Mouse (Mus musculus): ENCODE data around the gene Olr1. TPM values are rescaled to one million over a fixed set of nuclear protein-coding genes. Genes with fewer than 3 reads are reported as not detected.

The Olr1 gene
- total RNA-seq (2021), result under 1 TPM in 1 of 2 experiments, not detected in 1; 0.11 TPM
- long read RNA-seq, experiment 1, result 0 reads
- long read RNA-seq, experiment 2, result 0 reads

DNA sequence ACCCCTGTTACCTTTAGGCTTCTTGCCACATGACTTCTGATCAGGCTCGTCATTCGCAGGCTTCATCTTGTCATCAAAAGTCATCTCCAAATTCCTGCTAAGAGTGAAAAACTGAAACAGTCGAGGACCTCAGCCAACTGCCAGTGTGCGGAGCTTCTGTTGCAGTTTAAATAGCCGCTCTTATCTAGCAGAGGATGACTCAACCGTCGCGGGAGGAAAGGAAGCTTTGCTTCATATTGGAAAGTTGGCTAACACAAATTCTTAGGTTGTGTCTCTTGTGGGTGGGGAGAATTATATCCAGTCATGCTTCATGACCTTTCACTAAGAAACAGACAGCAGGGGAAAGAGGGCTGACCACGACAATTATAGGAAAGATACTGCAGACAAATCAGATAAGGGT, at the start of gene Olr1:
Olr1 (minus strand) TSS at position 142 of the 400 bp plus-strand sequence.
- DNase-seq, result no peak

DNA sequence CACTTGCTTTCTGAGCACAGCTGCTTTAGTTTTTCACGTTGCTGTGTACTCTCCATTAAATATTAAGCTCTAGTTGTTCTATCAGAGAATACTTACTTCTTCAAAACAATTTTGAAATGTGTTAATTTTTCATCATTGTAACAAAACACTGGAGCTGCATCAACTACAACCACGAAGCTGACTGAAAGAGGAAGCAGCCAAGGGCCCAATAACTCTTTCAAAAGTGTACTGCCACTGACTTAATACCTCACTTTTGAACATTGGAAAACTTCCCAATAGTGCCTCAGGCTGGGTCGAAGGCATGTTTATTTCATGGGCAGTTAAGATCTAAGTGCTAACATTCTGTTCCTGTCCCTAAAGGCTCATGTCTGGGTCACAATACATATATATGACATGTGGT, 41.0 kb upstream of the Olr1 start:
- no peak for DNase-seq

DNA sequence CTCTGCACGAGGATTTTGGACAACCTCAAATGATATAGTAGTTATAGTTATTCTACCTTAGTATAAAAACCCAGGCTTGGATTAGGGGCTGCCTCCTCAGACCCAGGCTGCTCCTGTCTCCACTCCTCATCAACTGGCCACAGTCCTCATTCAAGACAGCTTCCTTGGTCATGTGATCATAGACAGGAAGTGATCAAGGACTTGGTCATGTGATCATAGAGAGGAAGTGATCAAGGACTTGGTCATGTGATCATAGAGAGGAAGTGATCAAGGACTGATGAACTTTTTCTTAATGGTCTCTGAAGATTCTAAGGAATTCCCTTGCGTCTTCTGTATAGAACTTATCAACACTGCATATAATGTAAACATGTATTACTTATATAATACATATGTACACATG, 40.3 kb upstream of the Olr1 start:
- DNase-seq, result no peak

DNA sequence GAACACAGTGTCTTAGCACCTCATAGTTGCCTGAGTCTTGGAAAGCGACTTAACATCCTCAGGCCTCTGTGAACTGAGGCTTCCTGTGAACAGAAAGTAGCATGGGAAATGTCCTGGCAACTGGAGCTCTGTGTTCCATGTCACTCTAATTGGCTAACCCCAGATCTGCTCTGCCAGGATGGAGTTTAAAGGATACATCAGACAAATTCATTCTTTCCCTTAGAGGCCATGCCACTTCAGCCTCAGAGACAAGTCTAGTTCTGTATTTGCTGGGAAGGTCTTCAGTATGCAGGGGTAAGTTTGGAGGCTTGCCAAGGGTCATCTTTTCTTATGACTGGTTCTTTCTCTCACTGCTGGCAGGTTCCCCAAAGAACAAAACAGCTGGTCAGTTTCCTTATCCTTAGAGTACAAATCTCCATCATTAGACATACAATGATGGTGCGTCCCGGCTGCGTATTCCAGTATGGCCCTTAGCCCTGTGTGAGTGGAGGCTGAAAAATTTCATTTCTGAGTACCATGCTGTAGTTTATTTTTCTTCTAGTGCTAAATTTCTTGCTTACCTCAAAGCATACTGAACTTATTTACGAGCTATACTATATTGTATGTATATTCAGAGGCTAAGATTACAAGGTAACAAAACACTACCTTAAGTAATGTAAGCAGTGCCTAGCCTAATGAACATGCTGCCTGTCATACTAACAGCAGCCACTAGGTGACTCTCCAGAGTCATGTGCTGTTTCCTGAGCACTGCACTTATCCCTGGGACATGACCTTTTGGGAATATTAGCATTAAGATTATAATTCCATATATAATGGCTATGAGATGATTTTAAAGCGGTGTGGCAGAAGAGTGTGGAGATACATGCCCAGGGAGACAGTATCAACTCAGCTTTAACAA, 37.0 kb upstream of the Olr1 start:
- peak; percentile 64 for DNase-seq

DNA sequence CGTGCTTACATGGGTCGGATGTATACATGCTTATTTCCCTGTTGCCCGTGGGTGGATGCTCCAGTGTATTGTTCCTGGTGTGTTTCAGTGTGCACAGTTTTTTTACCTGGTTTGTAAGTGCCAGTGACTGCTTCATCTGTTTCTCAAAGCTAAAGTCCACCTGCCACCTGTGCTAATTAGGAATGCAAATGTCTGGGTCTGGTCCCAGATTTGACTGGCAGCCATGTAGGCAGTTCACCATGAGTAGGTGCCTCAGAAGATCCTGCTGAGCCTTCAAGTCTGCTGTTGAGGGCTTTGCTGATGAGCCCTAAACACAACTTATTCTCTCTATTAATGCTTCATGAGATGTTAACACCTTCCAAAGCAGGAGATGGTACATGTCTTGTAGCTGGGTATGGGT, 35.6 kb upstream of the Olr1 start:
- DNase-seq, result no peak

DNA sequence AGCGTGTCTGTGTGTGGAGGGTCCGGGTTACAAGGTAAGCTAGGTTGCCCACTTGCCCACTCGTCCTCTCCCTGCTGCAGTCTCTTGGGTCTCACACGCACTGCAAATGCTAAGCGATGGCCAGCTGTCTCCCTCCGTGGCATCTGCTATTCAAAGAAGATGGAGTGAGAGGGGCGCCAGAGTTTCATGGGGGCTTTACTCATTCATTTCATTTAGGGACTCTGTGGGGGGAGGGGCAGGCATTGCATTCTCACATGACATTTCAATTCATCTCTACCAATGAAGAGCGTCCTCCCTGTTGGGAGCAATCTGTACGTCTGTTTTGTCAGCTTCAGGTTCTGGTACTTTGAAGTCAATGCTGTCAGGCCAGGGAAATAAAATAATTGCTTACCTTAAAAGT, 35.0 kb upstream of the Olr1 start:
- no peak for DNase-seq

DNA sequence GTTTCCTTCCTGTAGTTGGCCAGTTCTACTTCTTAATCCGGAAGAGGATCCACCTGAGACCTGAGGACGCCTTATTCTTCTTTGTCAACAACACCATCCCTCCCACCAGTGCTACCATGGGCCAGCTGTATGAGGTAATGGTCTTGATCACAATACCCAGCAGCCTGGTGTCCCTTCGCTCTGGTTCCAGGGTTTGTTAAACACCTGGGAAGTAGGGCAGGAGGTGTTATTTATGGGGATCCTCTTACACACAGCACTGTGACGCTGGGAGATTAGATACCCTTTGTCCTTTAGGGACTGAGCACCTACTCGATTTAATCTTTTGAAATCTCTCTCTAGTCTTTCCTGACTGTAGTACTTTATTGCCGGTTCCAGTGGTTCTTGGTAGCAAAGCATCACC, 31.6 kb upstream of the Olr1 start:
- no peak for DNase-seq

DNA sequence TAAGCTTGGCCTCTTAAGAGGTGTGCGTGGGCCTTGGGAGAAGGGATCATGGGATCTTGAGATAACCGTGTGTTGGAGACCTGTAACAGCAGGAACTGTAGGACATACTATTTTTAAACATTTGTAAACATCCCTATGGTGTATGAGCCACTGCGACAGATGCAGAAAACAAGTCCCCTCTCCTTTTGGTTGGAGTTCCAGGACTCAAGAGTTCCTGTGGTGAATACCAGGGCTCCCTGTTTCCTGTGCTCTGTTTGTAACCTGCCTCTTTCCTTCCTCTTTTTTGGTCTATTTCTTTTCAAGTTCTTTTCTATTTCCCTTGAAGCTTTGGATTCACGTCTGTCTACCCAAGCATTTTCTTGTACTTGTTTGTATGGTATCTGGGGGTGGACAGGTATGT, 28.8 kb upstream of the Olr1 start:
- DNase-seq, result no peak

DNA sequence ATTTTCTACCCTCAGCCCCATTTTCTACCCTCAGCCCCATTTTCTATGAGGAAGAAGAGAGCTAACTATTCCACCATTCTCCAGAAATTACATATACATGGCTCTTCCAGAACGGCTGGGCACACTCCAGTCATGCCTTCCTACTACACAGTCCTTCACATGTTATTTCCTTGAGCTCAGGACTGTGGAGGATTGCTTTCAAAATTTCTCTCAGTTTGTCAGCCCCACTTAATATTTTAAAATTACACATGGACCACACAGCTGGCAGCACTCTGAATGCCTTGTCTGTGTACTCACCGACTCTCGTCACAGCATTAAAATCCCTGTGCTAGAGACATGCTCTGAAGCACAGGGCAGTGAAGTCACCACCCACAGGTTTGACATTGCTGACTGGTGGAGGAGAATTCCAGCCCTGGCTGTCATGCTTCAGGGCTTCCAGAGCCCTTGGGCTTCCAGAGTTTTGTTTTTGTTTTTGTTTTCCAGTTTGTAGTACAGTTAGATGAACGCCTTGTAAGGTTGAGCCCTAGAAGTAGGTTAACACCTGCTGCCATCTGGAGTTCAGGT, 27.7 kb upstream of the Olr1 start:
- no peak for DNase-seq

DNA sequence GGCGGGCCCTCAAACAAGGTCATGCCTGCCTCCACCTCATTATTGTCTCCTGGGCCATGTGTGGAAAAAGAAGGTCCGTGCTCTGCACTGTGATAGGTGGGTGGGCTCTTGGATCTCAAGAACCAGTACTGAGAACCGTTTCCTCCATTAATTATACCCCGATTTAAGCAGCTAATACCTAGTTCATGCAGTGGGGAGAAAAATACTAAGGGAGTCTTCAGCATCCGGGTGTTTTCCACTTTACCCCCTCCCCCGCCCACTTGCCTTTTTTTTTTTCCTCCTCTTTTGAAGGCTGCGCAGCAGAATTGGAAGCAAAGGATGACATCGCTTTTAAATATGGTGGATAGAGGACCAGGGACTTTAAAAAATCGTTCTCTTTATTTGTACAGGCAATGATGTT, 27.1 kb upstream of the Olr1 start:
- DNase-seq, result no peak

DNA sequence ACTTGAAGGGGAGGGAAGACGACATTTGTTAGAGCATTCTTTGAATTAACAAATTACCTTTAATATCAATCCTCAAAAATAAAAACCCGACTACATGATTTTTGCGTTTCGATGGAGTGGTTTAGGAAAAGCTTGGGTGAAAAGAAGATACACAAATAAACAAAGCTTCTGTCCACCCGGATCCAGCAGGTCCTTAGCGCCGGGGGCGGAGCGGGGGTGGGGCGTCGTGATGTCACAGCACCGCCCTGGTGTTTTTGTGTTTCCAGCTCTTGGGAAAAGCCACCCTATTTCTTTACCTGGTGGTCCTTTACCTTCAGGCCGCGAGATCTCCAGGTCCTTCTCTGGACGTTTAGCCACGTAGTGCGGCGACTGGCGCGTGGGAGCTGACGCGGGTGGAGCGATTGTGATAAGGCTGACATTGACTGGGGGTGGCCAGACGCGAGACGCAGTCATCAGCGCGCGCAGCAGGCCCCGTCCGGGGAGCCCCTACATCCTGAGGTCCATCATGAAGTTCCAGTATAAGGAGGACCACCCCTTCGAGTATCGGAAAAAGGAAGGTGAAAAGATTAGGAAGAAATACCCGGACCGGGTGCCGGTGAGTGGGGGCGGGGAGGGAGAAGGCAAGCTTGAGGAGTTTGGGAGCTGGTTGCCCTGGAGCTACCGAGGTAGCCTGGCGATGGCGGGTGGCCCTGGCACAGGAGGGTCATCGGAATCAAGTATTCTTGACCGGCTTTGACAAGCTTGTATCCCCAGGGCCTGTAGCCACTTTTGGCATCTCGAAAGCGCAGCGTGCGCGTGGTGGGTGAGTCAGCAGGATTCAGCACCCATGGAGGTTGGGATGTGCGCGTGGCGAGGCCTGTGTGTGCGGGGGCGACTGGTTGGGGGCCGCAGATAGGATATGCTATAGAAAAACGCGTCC, 26.2 kb upstream of the Olr1 start, which contains the start of gene Gabarapl1:
Gabarapl1 (plus strand) TSS at position 219 of the 919 bp plus-strand sequence.
- peak; percentile 80 for DNase-seq

DNA sequence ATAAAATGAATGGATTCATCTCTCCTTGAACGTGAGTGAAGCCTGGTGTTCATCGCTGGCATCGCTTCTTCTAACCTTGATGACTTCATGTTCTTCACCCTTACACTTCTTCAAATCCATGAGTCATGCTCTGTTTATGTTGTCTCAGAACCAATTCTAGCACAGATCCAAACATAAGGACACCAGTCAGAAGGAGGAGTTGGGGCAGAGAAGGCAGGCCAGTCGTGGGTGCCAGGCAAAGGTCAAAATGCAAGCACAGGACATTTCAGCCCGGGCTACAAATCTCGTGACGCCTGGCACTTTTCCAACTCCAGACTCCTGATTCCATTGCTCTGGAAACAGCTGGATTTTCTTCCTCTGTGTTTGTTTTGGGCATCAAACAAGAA, 25.6 kb upstream of the Olr1 start:
- peak; percentile 64 for DNase-seq

DNA sequence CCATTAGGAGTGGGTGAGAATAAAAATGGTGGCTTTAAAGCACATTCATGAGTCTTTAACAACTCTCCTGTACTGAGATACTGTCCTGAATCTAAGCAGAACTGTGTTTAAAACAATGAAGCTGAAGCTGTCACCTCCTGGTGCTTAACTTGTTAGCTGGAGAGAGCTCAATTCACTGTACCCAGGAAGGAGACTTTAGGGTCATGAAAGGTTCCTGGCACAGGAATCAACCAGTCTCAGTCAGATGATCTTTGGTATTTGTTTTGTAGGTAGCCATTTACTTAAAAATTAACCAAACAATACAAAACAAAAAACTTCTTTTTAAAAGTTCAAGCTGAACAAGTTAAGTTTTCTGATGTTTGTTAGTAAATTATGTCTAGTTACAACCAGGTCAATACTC, 23.3 kb upstream of the Olr1 start:
- no peak for DNase-seq

DNA sequence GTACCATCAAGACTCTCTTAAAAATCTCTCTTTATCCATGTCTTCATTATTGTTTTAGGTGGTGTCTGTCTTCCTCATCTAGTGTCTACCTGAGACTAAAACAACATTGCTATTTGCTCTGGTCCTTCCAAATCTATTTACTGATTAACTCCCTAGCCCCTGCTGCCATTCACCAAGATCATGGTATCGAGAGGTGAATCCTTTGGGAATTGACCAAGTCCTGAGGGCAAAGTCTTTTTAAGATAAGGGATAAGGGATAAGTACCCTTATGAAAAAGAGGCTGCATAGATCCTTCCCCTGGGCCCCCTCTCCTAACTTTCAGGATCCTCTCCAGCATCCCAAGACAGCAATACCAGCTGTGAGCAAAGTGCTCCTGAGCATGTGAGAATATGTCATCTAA, 22.6 kb upstream of the Olr1 start:
- no peak for DNase-seq

DNA sequence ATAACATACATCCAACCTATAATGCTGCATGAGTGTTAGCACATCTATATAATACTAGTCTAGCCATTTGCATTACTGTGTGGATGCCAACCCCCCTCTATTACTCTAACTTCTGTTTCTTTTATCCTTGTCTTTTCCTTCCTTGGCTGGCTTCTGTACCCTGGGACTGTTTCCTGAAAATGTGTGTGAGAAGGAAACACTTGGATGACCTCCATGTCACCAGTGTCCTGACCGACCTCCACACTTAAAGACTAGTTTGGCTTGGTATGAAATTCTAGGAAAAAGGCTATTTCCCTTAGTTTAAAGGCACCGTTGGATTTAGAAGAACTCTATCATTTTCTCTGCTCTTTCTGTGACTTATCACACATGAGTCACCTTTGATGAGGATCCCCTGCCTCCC, 20.5 kb upstream of the Olr1 start:
- DNase-seq, result no peak

DNA sequence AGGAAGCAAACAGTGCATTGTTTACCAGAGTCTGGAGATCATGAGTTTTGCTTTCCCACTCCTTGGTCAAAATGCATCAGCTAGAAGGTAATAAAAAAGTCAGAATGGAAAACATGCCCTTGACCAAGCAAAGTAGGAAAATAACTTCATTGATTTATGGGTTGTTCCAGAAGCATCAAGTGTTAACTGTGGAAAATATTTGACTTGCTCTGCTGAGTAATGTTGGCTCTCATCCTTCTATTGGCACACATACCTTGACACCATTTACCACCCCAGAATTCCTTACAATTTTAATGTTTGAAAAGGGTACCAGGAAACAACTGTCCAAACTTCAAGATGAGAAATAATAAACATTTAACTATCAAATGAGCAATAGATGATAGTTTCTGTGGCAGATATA, 19.1 kb upstream of the Olr1 start:
- DNase-seq, result no peak

DNA sequence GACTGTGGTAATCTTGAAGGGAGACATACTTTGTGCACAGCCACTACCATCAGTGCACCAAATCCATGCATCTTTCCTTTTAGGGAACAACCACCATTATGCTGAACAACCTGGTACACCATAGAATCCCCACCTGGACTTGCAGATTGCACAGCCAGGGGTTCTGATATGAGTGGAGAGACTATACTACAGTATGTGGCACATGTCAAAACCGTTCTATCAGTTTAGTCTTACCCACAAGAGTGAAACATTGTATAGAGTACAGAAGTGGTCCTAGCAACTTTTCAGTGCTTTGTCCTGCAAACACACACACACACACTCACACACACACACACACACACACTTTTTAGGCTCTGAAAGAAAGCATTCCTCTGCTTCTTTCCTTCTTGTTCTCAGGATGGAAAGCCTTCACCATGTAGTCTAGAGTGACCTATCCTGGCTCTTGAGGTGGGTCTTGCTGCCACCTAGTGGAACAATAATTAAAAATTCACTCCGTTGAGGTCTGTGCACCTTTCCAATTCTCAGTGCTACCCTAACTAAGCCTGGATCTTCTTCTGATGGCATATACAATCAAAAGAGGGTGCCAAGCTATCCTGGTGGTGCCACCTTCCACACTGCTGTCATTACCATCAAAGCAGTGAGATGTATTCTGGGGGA, 10.9 kb upstream of the Olr1 start:
- DNase-seq, result no peak

DNA sequence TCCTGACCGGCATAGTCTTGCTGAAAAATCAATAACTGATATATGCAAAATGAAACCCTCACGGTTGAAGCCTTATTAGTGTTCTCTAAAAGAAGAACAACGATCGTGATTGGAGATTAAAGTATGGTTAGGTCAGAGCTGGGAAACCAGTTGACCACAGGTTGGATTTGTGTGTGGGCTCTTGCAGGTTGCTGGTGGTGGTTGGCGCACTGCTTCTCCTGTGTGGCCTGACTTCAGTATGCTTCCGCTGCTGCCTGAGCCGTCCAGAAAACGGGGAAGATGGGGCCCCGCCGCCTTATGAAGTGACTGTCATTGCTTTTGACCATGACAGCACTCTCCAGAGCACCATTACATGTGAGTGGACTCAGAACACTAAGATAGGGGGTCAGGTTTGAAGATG, 9.4 kb upstream of the Olr1 start:
- no peak for DNase-seq

DNA sequence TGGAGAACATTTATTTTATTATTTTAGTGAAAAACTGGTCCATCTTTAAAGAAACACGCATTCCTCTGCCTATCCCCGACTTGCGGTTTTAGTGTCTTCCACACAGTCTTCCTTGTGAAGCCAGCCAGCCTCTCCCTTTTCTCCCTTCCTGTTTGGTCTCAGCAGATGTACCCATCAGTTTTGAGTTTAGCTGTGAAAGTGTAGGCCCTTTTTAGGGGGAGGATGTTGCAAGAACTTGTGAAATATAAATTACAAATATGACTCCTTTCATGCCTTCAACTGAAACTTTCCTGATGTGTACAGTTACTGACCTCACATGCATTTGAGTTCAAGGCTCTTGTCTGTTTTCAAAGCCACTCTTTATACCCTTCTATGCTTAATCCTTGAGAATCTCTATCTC, 8.1 kb upstream of the Olr1 start:
- no peak for DNase-seq

DNA sequence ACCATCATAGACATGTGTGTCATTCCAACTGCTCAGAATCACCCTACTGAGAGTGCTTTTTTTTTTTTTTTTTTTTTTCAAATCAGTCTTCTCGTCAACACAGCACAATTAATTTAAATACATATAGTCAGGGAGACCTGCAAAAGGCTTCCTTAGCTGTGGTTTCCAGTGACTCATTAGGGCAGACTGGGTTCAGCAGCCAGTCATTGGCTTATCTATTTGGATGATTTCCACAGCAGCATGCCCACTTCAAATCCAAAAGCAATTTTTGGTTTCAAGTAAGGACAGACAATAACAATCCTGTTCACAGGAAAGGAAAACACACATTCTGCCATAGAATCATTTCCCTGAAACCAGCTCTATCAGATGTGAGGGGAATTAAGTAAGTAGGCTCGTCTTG, 7.4 kb upstream of the Olr1 start:
- DNase-seq, result no peak

DNA sequence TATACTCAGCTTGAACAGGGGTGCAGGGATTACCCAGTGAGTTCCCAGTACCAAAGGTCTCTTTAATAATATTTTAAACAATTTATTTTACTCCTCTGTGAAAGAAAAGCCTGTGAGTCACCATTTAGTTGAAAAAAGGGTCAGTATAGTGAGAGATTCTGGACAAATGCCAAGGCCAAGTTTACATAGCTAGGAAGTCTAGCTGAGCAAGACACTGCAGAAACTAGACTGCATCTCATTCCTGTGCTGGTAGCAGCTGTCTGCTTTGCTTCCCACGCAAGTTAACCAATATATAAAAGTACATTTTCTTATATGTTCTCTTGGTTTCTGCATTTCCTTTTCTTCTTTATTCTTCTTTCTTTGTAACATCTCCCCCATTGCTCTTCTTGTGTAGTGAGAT, 6.4 kb upstream of the Olr1 start:
- DNase-seq, result no peak

DNA sequence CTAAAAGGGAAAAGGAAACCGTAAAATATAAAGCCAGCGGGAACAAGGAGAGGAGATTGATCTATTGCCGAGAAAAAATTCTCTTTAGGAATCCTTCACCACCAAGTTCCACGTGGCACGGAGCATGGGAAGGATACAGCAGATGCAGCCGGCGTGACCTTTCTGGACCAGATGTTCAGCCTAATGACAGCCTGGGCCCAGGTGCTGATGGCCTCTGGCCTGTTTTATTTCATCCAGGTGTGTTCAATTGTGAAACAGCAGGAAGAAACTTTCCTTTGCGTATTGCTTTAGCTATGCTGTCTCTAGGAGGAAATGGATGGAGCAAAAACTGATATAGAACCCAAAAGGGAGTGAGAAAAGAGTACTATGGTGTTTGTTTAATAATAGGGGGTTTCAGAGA, 5.9 kb upstream of the Olr1 start:
- DNase-seq, result no peak

Measured in gastrocnemius, postnatal 10 days (tissue).